Mouse (Mus musculus) c-Kit-positive CD71-positive TER-119-positive erythroid progenitor cells, embryonic 14.5 days (primary cell): ENCODE results near the gene Rras.
A peak's percentile ranks its signal among the peaks of the same experiment; 100 is the strongest.

Source experiments
- DNase-seq: peaks from one replicate; pipeline ENCODE4 v3.0.0-alpha.2; 2013; ENCODE audit warnings: low spot score

The Rras gene

GRCm38 (mm10) chr7:45017242-45018061 is at the start of gene Rras:
TSS of gene Rras (plus strand) at chr7:45017961.
- DNase-seq, result peak; percentile 98

GRCm38 (mm10) chr7:44970231-44970691 is 47.5 kb upstream of the Rras start:
- peak; percentile 66 for DNase-seq

- no peak for DNase-seq
Measured at GRCm38 (mm10) chr7:44971142-44971541, 46.6 kb upstream of the Rras start.

GRCm38 (mm10) chr7:44973415-44974130 is 44.2 kb upstream of the Rras start:
- DNase-seq, result no peak

GRCm38 (mm10) chr7:44974383-44975116 is 43.2 kb upstream of the Rras start, which contains the start of gene Cpt1c:
TSS of gene Cpt1c (minus strand) at chr7:44974851.
- peak; percentile 79 for DNase-seq

GRCm38 (mm10) chr7:44975117-44975419 is 42.7 kb upstream of the Rras start:
- DNase-seq, result no peak

GRCm38 (mm10) chr7:44978300-44978699 is 39.5 kb upstream of the Rras start:
- DNase-seq, result no peak

- no peak for DNase-seq
Measured at GRCm38 (mm10) chr7:44981539-44981938, 36.2 kb upstream of the Rras start.

GRCm38 (mm10) chr7:44983085-44983484 is 34.7 kb upstream of the Rras start:
- peak; percentile 79 for DNase-seq

GRCm38 (mm10) chr7:44983944-44984832 is 33.6 kb upstream of the Rras start:
- no peak for DNase-seq

- DNase-seq, result no peak
Measured at GRCm38 (mm10) chr7:44984833-44985164, 33.0 kb upstream of the Rras start.

- DNase-seq, result peak; percentile 51
Measured at GRCm38 (mm10) chr7:44985595-44986191, 32.1 kb upstream of the Rras start.

GRCm38 (mm10) chr7:44986192-44986878 is 31.4 kb upstream of the Rras start, which contains the start of gene Prmt1:
TSS of gene Prmt1 (minus strand) at chr7:44986568.
- peak; percentile 98 for DNase-seq

GRCm38 (mm10) chr7:44986879-44987718 is 30.7 kb upstream of the Rras start:
- no peak for DNase-seq

- DNase-seq, result no peak
Measured at GRCm38 (mm10) chr7:44996672-44997071, 21.1 kb upstream of the Rras start.

- DNase-seq, result peak; percentile 97
Measured at GRCm38 (mm10) chr7:44997231-44997939, 20.4 kb upstream of the Rras start, which contains the start of gene Irf3. TSS of gene Irf3 (plus strand) at chr7:44997648.

GRCm38 (mm10) chr7:44997940-44998428 is 19.8 kb upstream of the Rras start:
- no peak for DNase-seq

GRCm38 (mm10) chr7:44998501-44998955 is 19.2 kb upstream of the Rras start, which contains the start of gene Bcl2l12:
TSS of gene Bcl2l12 (minus strand) at chr7:44998712.
- DNase-seq, result peak; percentile 40
